Mouse (Mus musculus) right cerebral cortex, postnatal 4 days (tissue): ENCODE measurements around the gene Exosc3.
"Not testable (repeated sequence)": the region's sequence is repeated elsewhere in the genome, so short reads cannot be mapped to it uniquely, and the experiment has no call there.

Experiments
- DNase-seq: peaks from one replicate; pipeline ENCODE4 v3.0.0-alpha.2; 2022

The Exosc3 gene

GRCm38 (mm10) chr4:45342286-45343155, at the start of gene Exosc3:
Gene Exosc3 (minus strand): TSS chr4:45342732.
- peak; percentile 39 for DNase-seq

GRCm38 (mm10) chr4:45392099-45392498, 49.6 kb upstream of the Exosc3 start:
- DNase-seq, result no peak

GRCm38 (mm10) chr4:45387296-45387695, 44.8 kb upstream of the Exosc3 start:
- not testable (repeated sequence) for DNase-seq

GRCm38 (mm10) chr4:45382133-45382532, 39.6 kb upstream of the Exosc3 start:
- not testable (repeated sequence) for DNase-seq

GRCm38 (mm10) chr4:45380903-45381580, 38.5 kb upstream of the Exosc3 start:
- DNase-seq, result not testable (repeated sequence)

GRCm38 (mm10) chr4:45376573-45376972, 34.0 kb upstream of the Exosc3 start:
- DNase-seq, result no peak

- no peak for DNase-seq
Observed at GRCm38 (mm10) chr4:45374879-45375278, 32.3 kb upstream of the Exosc3 start.

- no peak for DNase-seq
Observed at GRCm38 (mm10) chr4:45371261-45371660, 28.7 kb upstream of the Exosc3 start.

- no peak for DNase-seq
Observed at GRCm38 (mm10) chr4:45356653-45357052, 14.1 kb upstream of the Exosc3 start.

- DNase-seq, result peak; percentile 94
Observed at GRCm38 (mm10) chr4:45341669-45342249, 773 bp downstream of the Exosc3 start, which contains the start of gene Dcaf10. Gene Dcaf10 (plus strand): TSS chr4:45342101.

GRCm38 (mm10) chr4:45341226-45341625, 1.3 kb downstream of the Exosc3 start:
- DNase-seq, result peak; percentile 5

- no peak for DNase-seq
Observed at GRCm38 (mm10) chr4:45332466-45332865, 10.1 kb downstream of the Exosc3 start.

GRCm38 (mm10) chr4:45331139-45331538, 11.4 kb downstream of the Exosc3 start:
- DNase-seq, result no peak

- peak; percentile 78 for DNase-seq
Observed at GRCm38 (mm10) chr4:45320159-45320816, 22.2 kb downstream of the Exosc3 start.

- no peak for DNase-seq
Observed at GRCm38 (mm10) chr4:45311056-45311455, 31.5 kb downstream of the Exosc3 start.

GRCm38 (mm10) chr4:45308606-45309005, 33.9 kb downstream of the Exosc3 start:
- no peak for DNase-seq

GRCm38 (mm10) chr4:45308046-45308445, 34.5 kb downstream of the Exosc3 start:
- no peak for DNase-seq

GRCm38 (mm10) chr4:45305536-45305935, 37.0 kb downstream of the Exosc3 start:
- DNase-seq, result no peak

GRCm38 (mm10) chr4:45296662-45297564, 45.6 kb downstream of the Exosc3 start, which contains the start of gene Trmt10b:
Gene Trmt10b (plus strand): TSS chr4:45297127.
- peak; percentile 60 for DNase-seq

- DNase-seq, result no peak
Observed at GRCm38 (mm10) chr4:45287906-45288305, 54.6 kb downstream of the Exosc3 start.

GRCm38 (mm10) chr4:45286318-45286717, 56.2 kb downstream of the Exosc3 start:
- DNase-seq, result no peak
